Mouse (Mus musculus): ENCODE results near the gene Fut8. TPM values are rescaled to one million over a fixed set of nuclear protein-coding genes. Genes with fewer than 3 reads are reported as not detected.
"Not testable (repeated sequence)": the region's sequence is repeated elsewhere in the genome, so short reads cannot be mapped to it uniquely, and the experiment has no call there.

The Fut8 gene
- total RNA-seq, 2 experiments from 2014 or later = 75.6 to 76.8 TPM

DNA sequence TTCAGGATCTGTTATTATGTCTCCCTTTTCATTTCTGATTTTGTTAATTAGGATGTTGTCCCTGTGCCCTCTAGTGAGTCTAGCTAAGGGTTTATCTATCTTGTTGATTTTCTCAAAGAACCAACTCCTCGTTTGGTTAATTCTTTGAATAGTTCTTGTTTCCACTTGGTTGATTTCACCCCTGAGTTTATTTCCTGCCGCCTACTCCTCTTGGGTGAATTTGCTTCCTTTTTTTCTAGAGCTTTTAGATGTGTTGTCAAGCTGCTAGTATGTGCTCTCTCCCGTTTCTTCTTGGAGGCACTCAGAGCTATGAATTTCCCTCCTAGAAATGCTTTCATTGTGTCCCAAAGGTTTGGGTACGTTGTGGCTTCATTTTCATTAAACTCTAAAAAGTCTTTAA, 286.1 kb downstream of the Fut8 start:
- intact Hi-C loops (cut with DNase I); DNase-seq (ENCODE audit: low spot score in 2 of 2): not testable (repeated sequence)
